Mouse (Mus musculus) c-Kit-negative CD71-positive TER-119-positive erythroid progenitor cells, embryonic 14.5 days (primary cell): Measurements from ENCODE around the gene Accs.

ENCODE experiments used
- DNase-seq: peaks from one replicate; pipeline ENCODE4 v3.0.0-alpha.2; 2013; ENCODE audit warnings: low read depth, low spot score

The Accs gene

GRCm38 (mm10) chr2:93858845-93859244, 9.1 kb upstream of the Accs start:
- DNase-seq: no peak

DNA sequence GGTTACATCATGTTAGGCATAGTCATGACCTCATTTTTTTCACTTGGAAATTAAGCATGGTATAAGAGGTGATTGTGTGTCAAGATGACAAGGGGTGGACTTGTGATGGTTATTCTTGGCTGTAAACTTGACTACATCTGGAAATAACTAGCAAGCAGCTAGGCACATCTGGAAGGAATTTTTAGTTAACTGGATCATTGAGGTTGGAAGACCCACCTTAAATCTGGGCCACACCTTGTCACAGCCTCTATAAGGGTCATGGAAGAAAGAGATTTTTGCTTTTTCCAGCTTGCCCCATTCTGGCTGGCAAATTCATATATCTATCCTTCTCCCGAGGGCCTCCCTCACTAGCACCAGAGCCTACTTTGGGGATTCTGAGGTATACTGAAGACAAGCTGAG, 1.6 kb upstream of the Accs start:
- no peak for DNase-seq

DNA sequence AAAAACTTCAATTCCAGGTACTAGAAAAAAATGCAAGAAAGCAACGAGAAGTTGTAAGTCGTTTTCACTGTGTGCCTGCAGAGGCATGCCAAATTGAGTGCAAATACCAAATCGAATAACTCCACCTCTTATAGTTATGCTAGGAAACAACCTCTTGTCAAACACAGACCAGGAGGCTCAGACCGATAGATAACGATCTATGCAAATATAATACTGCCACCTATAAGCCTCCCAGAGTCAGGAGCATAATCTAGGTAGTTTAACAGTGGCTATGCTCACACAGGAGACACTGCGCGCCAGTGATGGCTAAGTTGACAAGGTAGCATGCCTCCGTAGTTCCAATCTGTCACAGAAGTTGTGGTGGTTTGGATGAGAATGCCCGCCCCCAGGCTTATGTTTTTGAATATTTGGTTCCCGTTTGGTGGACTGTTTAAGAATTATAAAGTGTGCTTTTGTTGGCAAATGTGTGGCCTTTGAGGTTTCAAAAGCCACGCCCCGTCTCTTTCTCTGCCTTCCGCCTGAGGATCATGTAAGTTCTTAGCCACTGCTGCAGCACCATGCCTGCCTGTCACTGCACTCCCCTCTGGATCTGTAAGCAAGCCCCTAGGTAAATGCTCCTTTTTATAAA, 688 bp upstream of the Accs start:
- DNase-seq: no peak

DNA sequence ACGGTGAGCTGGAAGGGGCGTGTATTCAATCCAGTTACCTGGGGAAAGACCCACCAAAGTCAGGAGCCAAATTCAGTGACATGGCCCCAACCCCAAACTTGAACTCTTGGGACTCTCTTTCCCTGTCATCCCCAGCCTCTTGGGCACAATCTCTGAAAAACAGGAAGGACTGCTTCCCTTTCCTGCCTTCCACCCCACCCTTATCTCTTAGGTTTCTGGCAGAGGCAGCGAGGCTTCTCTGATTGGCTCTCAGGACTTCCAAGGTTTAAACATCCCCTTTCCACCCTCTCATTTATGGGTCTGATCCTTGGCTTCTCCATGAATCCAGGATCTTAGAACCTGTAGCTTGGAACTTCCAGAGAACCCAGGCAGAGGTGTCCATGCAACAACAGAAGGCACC, 8.4 kb downstream of the Accs start:
- no peak for DNase-seq

DNA sequence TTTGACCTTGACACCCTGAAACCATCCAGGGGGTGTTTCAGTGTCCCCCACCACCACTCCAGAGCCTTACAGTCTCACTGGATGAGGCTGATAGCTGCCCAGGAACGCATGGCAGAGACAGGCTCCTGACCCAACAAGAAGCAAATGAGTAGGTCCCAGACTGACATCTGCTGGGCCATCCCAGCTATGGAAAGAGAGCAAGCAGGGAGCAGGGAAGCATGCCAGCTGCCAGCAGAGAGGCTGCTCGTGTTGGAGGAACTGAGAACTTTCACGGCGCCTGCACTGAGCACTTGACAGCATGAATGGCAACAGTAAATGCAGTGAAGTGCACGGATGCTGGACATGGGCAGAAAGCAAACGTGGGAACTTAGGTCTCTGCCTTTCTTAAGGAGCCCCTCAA, 9.6 kb downstream of the Accs start:
- no peak for DNase-seq

DNA sequence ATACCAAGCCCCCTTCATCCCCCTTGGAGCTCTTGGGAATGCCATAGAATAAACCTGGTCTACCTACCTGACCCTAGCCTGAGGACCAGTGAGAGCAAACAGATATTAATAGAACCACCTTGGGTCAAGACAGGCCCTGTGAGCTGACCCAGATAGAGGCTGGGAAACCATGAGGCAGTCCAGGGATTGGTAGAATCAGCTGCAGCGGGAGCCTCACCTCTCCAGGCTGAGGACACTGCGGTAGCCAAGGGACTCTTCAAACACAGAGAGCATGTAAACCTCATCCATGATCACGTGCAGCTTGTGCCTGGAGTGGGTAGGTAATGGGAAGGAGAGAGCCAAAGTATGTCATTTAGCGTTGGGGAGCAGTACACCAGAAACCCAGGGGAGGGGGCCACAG, 10.8 kb downstream of the Accs start:
- DNase-seq: no peak

DNA sequence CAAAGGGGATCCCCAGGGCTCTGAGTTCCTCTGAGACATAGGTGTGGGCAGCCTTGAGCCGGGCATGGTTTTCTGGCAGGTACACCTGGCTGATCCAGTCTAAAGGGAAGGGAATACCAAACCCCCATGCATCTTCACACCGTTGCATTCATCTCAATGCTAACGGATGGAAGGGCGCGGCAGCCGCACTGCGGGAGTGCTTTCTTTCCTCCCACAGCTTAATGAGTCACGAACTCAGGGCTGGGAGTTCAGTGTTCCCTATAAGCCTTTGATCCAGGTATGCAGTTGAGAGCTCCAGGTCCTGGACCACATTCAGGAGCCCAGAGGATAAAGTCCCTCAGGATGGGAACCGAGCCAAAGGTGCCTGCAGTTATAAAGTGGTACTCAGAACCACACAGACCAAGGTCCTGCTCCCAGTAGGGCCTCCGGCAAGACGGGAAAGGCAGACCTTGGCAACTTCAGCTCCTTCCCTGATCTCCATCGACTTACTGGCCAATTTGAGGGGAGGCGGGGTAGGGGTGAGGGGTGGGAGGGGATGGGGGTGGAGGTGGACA, 13.4 kb downstream of the Accs start:
- no peak for DNase-seq

DNA sequence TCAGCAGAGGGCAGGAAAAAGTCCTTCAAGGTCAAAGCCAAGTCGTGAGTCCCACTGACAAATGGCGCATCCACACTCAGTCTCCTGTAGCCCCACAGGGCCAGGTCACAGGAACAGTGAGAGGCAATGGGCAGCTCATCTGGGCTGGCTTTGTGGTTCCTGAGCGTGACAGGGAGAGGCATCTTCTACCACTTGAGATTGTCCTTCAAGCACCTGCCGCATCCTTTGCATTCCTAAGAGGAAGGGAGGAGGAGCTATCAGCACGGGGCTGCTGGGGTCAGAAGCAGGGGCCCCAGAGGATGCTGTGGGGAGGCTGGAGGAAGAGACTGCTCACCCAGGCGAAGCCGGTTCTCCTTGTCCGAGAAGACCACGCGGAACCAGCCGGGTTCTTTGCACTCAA, 14.1 kb downstream of the Accs start:
- DNase-seq: no peak

- peak; percentile 78 for DNase-seq
These were observed 26.2 kb downstream of the Accs start for GRCm38 (mm10) chr2:93823519-93823918.

GRCm38 (mm10) chr2:93822045-93822749, 27.5 kb downstream of the Accs start, which contains the start of gene Ext2:
TSS of gene Ext2 (minus strand) at chr2:93822568.
- peak; percentile 68 for DNase-seq

DNA sequence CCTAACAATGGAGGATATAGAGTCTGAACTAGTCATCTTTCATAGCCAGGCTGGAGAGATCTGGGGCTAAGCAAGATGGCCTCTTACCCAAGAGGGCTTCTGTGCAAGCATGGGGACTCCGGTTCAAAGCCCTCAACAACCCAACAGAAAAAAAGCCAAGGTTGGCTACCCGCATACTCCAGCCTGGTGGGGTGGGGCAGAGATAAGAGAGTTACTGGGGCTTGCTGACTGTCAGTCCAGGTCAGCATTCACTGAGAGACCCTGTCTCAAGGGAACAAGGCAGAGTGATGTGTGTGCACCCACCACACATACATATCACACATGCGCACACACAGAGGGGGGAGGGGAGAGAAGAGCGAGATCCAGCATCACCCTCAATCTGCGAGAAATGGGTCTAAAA, 32.0 kb downstream of the Accs start:
- DNase-seq: no peak

- no peak for DNase-seq
These were observed 36.4 kb downstream of the Accs start for GRCm38 (mm10) chr2:93813343-93813742.

GRCm38 (mm10) chr2:93811812-93812211, 37.9 kb downstream of the Accs start:
- DNase-seq: peak; percentile 48

DNA sequence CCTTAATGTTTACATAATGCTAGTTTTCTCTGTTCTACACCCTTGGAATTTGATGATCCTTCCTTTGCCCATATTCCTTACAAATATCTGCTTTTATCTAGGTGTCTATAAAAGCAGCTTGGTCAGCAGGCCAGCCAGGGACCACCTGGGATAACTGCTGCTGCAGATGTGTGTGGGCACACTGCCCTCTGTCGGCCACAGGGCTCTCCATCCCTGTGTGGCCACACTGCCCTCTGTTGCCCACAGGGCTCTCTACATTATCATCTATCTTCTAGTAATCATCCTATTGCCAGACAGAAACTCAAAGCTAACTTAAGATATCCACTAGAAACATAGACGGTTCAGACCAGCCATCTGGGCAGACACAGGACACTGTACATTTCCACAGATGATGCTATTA, 39.8 kb downstream of the Accs start:
- no peak for DNase-seq

DNA sequence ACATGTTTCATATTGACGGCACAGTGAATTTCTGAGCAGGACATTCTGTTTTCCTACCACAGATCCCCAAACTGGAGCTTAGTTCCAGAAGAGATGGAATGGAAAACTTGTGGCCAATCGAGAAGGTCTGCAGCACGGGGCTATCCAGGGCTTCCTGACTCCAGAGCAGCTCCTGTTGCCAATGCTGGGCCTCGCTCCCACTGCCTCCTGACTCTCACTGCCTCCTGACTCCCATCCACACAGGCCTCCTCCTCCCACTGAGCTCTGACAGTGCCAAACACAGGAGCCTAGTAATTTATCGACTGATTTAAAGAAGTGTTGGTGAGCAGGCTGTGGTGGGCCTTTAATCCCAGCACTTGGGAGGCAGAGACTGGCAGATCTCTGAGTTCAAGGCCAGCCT, 41.7 kb downstream of the Accs start:
- no peak for DNase-seq

DNA sequence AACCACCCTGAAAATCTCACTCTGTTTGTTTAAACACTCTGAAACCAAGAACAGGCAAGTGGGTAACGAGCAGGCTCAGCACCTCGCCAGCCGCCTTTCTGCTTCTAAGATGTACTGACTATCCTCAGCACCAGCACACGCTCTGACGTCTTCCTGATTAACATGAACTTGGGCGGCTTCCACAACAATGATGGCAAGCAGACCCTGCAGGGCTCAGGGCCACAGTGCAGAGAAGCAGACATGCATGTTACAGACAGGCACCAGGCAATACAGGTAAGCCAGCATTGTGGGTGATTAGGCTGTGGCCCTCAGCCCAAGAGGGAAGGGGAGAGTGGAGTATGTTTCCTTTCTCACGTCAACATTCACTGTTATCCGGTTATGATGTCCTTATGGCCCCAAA, 42.3 kb downstream of the Accs start:
- DNase-seq: no peak

DNA sequence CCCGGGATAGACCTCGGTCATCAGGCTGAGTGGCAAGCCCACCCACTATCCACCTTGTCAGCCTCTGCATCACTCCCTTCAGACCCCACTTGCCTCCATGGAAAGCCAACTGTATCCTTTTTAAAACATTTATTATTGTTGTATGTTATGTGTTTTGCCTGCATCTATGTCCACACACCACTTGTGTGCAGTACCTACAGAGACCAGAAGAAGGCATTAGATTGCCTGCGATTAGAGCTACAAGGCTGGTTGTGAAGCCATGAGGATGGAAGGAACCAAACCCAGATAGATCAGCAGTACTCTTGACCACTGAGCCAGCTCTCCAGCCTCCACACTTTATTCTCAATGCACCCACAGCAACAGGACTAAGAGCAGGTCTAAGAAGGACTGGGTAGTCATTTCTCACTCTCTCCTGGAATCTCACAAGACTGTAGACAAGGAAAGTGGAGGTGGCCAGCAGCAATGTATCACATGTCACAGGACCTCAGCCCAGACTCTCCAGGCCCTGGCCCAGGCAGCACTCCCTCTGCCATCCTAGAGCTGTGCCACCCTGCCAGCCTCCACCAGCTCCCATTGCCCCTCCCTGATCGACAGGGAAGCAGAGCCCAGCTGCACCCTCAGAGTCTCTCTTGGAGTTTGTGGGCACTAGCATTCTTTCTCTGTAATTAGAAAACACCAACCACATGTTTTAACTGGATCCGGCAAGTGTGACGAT, 43.1 kb downstream of the Accs start:
- DNase-seq: no peak

- no peak for DNase-seq
These were observed 44.2 kb downstream of the Accs start for GRCm38 (mm10) chr2:93805523-93805922.

DNA sequence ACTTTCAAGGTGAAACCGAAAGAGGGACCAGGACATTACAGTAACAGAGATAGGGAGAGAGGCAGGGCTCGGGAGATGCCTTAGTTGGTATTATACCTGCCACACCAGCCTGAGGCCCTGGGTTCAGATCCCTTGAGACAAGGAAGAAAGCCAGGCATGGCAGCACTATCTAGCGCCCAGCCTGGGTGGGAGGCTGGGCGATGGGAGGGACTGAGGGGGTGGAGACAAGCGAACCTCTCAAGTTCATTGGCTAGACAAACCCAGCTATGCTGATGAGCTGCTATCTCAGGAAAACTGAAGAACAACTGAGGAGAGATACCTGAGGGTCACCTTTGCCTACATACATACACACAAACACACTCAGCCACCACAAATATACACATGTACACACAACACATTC, 44.7 kb downstream of the Accs start:
- DNase-seq: no peak

- no peak for DNase-seq
These were observed 46.8 kb downstream of the Accs start for GRCm38 (mm10) chr2:93802947-93803346.

DNA sequence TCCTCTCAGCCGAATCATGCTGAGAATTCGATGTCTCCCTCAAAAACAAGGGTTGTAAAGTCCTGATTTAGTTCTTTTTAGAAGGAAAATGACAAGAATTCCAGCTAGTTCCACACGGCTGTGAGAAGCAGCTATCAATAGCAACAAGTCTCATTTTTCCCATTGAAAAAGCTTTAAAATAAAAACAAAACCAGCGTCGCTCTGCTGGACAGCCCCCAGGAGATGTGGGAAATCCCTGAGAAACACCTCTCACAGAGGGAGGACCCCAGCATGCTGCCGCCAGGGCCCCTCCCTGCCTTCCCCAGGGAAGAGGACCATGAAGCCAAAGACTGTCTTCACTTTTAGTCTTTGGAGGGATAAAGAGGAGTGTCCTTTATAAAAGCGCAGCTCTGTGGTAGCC, 48.6 kb downstream of the Accs start:
- DNase-seq: no peak

DNA sequence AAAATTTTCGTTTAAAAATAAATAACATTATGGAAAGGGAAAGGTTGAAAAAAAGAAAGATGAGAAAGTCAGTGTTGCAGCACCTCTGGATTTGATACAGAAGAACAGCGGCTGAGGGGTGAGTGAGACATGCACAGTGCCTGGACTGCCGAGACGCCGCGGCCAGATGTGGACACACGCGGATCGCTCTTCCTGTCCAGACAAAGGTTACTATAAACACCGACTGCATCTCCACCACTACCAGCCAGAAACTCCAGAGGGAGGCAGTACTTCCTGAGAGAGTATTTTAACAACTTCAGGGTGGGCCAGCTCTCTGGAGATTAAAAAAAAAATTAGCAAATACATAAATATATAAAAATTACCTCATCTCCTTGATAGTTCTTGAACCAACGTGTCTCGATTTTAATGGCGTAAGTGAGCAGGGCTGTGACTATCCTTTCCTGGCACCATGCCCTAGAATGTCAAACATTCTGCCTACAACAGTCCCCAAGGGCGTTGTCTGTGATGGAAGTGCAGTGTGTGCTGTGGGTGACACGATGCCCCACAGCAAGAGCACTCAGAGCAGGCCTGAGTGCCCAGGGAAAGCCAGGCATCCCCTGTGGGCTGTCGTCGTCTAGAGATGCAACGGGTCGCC, 52.5 kb downstream of the Accs start:
- no peak for DNase-seq
